Mouse (Mus musculus): ENCODE measurements around the gene Hoxd11. TPM values are rescaled to one million over a fixed set of nuclear protein-coding genes. Genes with fewer than 3 reads are reported as not detected.

Gene Hoxd11
- total and polyA plus RNA-seq, 2 experiments from 2014 or later, result 0.11 TPM; not detected in 1

GRCm38 (mm10) chr2:74713239-74714150 is 34.1 kb downstream of the Hoxd11 start:
- H3K27me3 ChIP-seq (ENCODE audit: control insufficient read depth, insufficient read depth, low read length), result peaks cover 98% of the 10 kb centered on the region
- no peak for ATAC-seq (ENCODE audit: insufficient read depth, low read depth)
- H3K4me2 ChIP-seq (ENCODE audit: low read depth, low read length), result no peak overlapping the region
- H3K9ac ChIP-seq (replicated peaks; ENCODE audit: low read depth, low read length), result no peak overlapping the region
- H3K9me3 ChIP-seq (replicated peaks; ENCODE audit: control insufficient read depth, low read length), result no peaks in the 10 kb centered on the region
- no peak overlapping the region for H3K27ac ChIP-seq (ENCODE audit: low read depth)
- H3K36me3 ChIP-seq (replicated peaks; ENCODE audit: control insufficient read depth, insufficient read depth, low read length), result no peaks in the 10 kb centered on the region
- no peak for DNase-seq (ENCODE audit: low spot score)
- H3K4me1 ChIP-seq (ENCODE audit: control insufficient read depth, insufficient read depth), result peaks cover 6% of the 10 kb centered on the region; the same call in 1 of the 2 replicates
- no peak for TF ChIP-seq CTCF (IDR thresholded peaks at IDR 0.05; ENCODE audit: low read depth)
- TF ChIP-seq EP300 (IDR thresholded peaks at IDR 0.05; ENCODE audit: low read depth), result no peak
- 11% methylated on average over 19 of the region's 19 CpGs for WGBS
- no peak overlapping the region for H3K4me3 ChIP-seq (ENCODE audit: low read depth, low read length)

DNA sequence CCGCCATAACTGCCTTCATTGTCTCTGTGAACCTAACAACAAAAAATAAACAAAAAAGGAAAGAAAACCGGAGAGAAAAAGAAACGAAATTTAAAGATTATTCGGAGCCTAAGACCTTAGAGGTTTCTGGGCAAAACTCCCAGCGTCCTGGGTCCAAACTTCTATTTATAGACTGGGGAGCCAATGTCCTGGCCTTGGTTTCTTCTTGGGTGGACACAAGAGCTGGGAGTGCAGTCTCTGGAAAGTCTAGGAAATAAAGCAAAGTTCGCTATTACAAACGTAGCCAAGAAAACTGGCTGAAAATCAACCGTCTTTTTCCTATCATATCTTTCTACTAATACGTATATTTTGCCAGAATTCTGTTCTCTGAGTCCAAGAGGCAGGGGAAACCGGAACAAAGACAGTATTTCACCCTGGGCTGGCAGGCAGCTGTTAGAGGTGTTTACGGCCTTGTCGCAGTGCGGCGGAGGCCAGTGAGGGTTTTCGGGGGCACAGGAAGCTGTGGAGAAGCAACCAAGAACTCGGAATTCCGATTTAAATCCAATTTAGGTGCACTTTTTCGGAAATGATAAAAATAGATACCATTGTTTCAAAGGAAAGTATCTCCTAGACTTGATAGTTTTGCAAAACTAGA is 34.9 kb downstream of the Hoxd11 start:
- no peak overlapping the region for H3K4me3 ChIP-seq (ENCODE audit: low read depth, low read length)
- no peak for DNase-seq (ENCODE audit: low spot score)
- no peak overlapping the region for H3K27ac ChIP-seq (ENCODE audit: low read depth)
- ATAC-seq (ENCODE audit: insufficient read depth, low read depth), result no peak
- no peak overlapping the region for H3K4me2 ChIP-seq (ENCODE audit: low read depth, low read length)
- no peak overlapping the region for H3K9ac ChIP-seq (replicated peaks; ENCODE audit: low read depth, low read length)
- H3K4me1 ChIP-seq (ENCODE audit: control insufficient read depth, insufficient read depth), result peaks cover 6% of the 10 kb centered on the region; the same call in 1 of the 2 replicates
- no peak for TF ChIP-seq CTCF (IDR thresholded peaks at IDR 0.05; ENCODE audit: low read depth)
- no peak for TF ChIP-seq EP300 (IDR thresholded peaks at IDR 0.05; ENCODE audit: low read depth)
- H3K27me3 ChIP-seq (ENCODE audit: control insufficient read depth, insufficient read depth, low read length), result peaks cover 97% of the 10 kb centered on the region
- no peaks in the 10 kb centered on the region for H3K9me3 ChIP-seq (replicated peaks; ENCODE audit: control insufficient read depth, low read length)
- WGBS, result 13% methylated on average over 18 of the region's 18 CpGs
- H3K36me3 ChIP-seq (replicated peaks; ENCODE audit: control insufficient read depth, insufficient read depth, low read length), result no peaks in the 10 kb centered on the region

- H3K36me3 ChIP-seq (replicated peaks; ENCODE audit: control insufficient read depth, insufficient read depth, low read length), result no peaks in the 10 kb centered on the region
- DNase-seq (ENCODE audit: low spot score), result no peak
- H3K4me3 ChIP-seq (ENCODE audit: low read depth, low read length), result no peak overlapping the region
- H3K27ac ChIP-seq (ENCODE audit: low read depth), result no peak overlapping the region
- H3K4me2 ChIP-seq (ENCODE audit: low read depth, low read length), result no peak overlapping the region
- TF ChIP-seq CTCF (IDR thresholded peaks at IDR 0.05; ENCODE audit: low read depth) (0 out of 2 replicates have a peak, but pooled peaks have one; percentile 3), EP300 (IDR thresholded peaks at IDR 0.05; ENCODE audit: low read depth) (no peak)
- H3K9me3 ChIP-seq (replicated peaks; ENCODE audit: control insufficient read depth, low read length), result no peaks in the 10 kb centered on the region
- WGBS, result 3% methylated on average over 14 of the region's 14 CpGs
- no peak for ATAC-seq (ENCODE audit: insufficient read depth, low read depth)
- peaks cover 97% of the 10 kb centered on the region for H3K27me3 ChIP-seq (ENCODE audit: control insufficient read depth, insufficient read depth, low read length)
- no peak overlapping the region for H3K9ac ChIP-seq (replicated peaks; ENCODE audit: low read depth, low read length)
- peaks cover 6% of the 10 kb centered on the region; the same call in 1 of the 2 replicates for H3K4me1 ChIP-seq (ENCODE audit: control insufficient read depth, insufficient read depth)
Measured at GRCm38 (mm10) chr2:74714881-74715280, 35.5 kb downstream of the Hoxd11 start.

- H3K4me2 ChIP-seq (ENCODE audit: low read depth, low read length), result peak overlapping the region; percentile 51
- peaks cover 6% of the 10 kb centered on the region; the same call in 1 of the 2 replicates for H3K4me1 ChIP-seq (ENCODE audit: control insufficient read depth, insufficient read depth)
- peak; percentile 80 for ATAC-seq (ENCODE audit: insufficient read depth, low read depth)
- TF ChIP-seq EP300 (IDR thresholded peaks at IDR 0.05; ENCODE audit: low read depth) (no peak), CTCF (IDR thresholded peaks at IDR 0.05; ENCODE audit: low read depth) (peak; percentile 88)
- H3K36me3 ChIP-seq (replicated peaks; ENCODE audit: control insufficient read depth, insufficient read depth, low read length), result no peaks in the 10 kb centered on the region
- peaks cover 97% of the 10 kb centered on the region for H3K27me3 ChIP-seq (ENCODE audit: control insufficient read depth, insufficient read depth, low read length)
- H3K9me3 ChIP-seq (replicated peaks; ENCODE audit: control insufficient read depth, low read length), result no peaks in the 10 kb centered on the region
- peak; percentile 62 for DNase-seq (ENCODE audit: low spot score)
- H3K4me3 ChIP-seq (ENCODE audit: low read depth, low read length), result peak overlapping the region; percentile 32
- H3K27ac ChIP-seq (ENCODE audit: low read depth), result no peak overlapping the region
- 4% methylated on average over 26 of the region's 26 CpGs for WGBS
- H3K9ac ChIP-seq (replicated peaks; ENCODE audit: low read depth, low read length), result no peak overlapping the region
Measured at GRCm38 (mm10) chr2:74715504-74716241, 36.3 kb downstream of the Hoxd11 start.

- Histone ChIP-seq H3K9ac (replicated peaks; ENCODE audit: low read depth, low read length) (no peak overlapping the region), H3K36me3 (replicated peaks; ENCODE audit: control insufficient read depth, insufficient read depth, low read length) (no peaks in the 10 kb centered on the region), H3K4me1 (ENCODE audit: control insufficient read depth, insufficient read depth) (no peaks in the 10 kb centered on the region), H3K27ac (ENCODE audit: low read depth) (no peak overlapping the region), H3K9me3 (replicated peaks; ENCODE audit: control insufficient read depth, low read length) (no peaks in the 10 kb centered on the region), H3K4me3 (ENCODE audit: low read depth, low read length) (no peak overlapping the region), H3K4me2 (ENCODE audit: low read depth, low read length) (no peak overlapping the region), H3K27me3 (ENCODE audit: control insufficient read depth, insufficient read depth, low read length) (peaks cover 97% of the 10 kb centered on the region)
- 11% methylated on average over 2 of the region's 2 CpGs for WGBS
- no peak for TF ChIP-seq EP300 (IDR thresholded peaks at IDR 0.05; ENCODE audit: low read depth)
- no peak for TF ChIP-seq CTCF (IDR thresholded peaks at IDR 0.05; ENCODE audit: low read depth)
- no peak for DNase-seq (ENCODE audit: low spot score)
- no peak for ATAC-seq (ENCODE audit: insufficient read depth, low read depth)
Measured at GRCm38 (mm10) chr2:74720384-74720783, 41.0 kb downstream of the Hoxd11 start.
